Mouse (Mus musculus) cortical plate, adult 2 months (tissue): Measurements from ENCODE around the gene Ndufa12. TPM values are rescaled to one million over a fixed set of nuclear protein-coding genes. Genes with fewer than 3 reads are reported as not detected.

Source experiments
- H3K27ac ChIP-seq: fragments of 200-500 bp; 2 replicates; pipeline ENCODE4 v1.5.1; 2012; ENCODE audit warnings: low read length, control low read depth, inconsistent platforms; ENCODE audit not compliant: insufficient read depth
- H3K4me1 ChIP-seq: fragments of 200-500 bp; 2 replicates; pipeline ENCODE4 v1.6.1; 2011; ENCODE audit warnings: low read length; ENCODE audit not compliant: control insufficient read depth, insufficient read depth
- H3K4me3 ChIP-seq: fragments of 200-500 bp; 2 replicates; pipeline ENCODE4 v1.5.1; 2011; ENCODE audit warnings: mild to moderate bottlenecking, low read length, control low read depth; ENCODE audit not compliant: insufficient read depth
- CTCF ChIP-seq: fragments of 200-500 bp; IDR thresholded peaks from 2 replicates; pipeline ENCODE4 v1.5.1; 2011; ENCODE audit warnings: mild to moderate bottlenecking, control low read depth, low read length; ENCODE audit not compliant: insufficient read depth; ENCODE audit errors: extremely low read depth
- POLR2A ChIP-seq: fragments of 200-500 bp; IDR thresholded peaks from 2 replicates; pipeline ENCODE4 v1.6.1; 2011; ENCODE audit warnings: mild to moderate bottlenecking, low read length, control low read depth; ENCODE audit not compliant: insufficient read depth; ENCODE audit errors: extremely low read depth
- polyA plus RNA-seq: library from polyadenylated mRNA; depleted of rRNA; stranded (reverse); fragments of >200 nt; gene quantifications from 2 replicates; pipeline ENCODE4 v1.2.3, GENCODE M21; 2012; rRNA removed

Ndufa12 gene
- polyA plus RNA-seq, 1 experiment = 225 TPM

GRCm38 (mm10) chr10:94254766-94255165, 56.2 kb downstream of the Ndufa12 start:
- no peak overlapping the region for H3K4me3 ChIP-seq
- H3K4me1 ChIP-seq = no peaks in the 10 kb centered on the region
- no peak for TF ChIP-seq POLR2A
- no peak for TF ChIP-seq CTCF
- H3K27ac ChIP-seq = no peak overlapping the region

GRCm38 (mm10) chr10:94255744-94256143, 57.2 kb downstream of the Ndufa12 start:
- H3K4me1 ChIP-seq = no peaks in the 10 kb centered on the region
- no peak overlapping the region for H3K27ac ChIP-seq
- H3K4me3 ChIP-seq = no peak overlapping the region
- TF ChIP-seq CTCF (no peak), POLR2A (no peak)

DNA sequence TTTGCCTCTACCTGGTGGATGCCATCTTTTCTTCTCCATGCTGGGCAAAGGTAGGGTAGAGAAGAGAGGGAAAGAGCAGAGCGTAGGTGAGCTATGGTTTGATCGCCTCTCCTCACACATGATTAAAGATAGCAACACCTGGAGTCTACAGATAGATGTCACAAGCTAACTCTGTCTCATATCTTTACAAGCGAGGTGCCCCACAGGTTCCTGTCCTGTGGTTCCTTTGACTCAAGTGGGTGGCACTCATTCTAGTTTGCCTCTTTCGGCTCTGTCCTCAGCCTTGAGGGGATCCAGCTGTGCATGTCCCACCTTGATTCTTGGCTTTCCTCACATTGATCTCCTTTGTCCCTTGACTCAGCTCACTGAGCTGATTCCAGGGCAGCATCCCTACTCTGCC, 58.0 kb downstream of the Ndufa12 start:
- TF ChIP-seq CTCF (no peak), POLR2A (no peak)
- Histone ChIP-seq H3K4me3 (no peak overlapping the region), H3K4me1 (no peaks in the 10 kb centered on the region), H3K27ac (no peak overlapping the region)

- no peak overlapping the region for H3K27ac ChIP-seq
- H3K4me3 ChIP-seq = no peak overlapping the region
- H3K4me1 ChIP-seq = no peaks in the 10 kb centered on the region
- TF ChIP-seq POLR2A = no peak
These were observed 62.0 kb downstream of the Ndufa12 start for GRCm38 (mm10) chr10:94260544-94260943.

DNA sequence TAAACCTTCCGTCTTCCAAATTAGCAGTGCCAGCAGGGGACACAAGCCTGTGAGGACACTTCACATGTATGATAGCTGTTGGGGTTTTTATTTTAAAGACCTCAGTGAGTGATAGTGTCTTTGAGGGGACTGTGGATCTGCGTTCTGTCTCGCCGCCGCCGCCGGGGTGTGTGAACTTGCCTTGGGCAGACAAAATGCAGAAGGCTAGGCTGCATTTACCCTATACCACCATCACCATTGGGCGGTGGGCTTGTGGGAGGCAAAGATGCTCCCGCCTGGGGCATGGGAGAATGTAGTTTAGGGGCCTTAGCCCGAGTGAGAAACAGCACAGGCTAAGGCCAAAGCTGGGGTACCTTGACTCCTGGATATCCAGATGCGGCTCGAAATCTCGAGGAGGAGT, 64.1 kb downstream of the Ndufa12 start:
- H3K4me3 ChIP-seq = no peak overlapping the region
- no peaks in the 10 kb centered on the region for H3K4me1 ChIP-seq
- H3K27ac ChIP-seq = no peak overlapping the region
- TF ChIP-seq POLR2A (no peak), CTCF (no peak)

DNA sequence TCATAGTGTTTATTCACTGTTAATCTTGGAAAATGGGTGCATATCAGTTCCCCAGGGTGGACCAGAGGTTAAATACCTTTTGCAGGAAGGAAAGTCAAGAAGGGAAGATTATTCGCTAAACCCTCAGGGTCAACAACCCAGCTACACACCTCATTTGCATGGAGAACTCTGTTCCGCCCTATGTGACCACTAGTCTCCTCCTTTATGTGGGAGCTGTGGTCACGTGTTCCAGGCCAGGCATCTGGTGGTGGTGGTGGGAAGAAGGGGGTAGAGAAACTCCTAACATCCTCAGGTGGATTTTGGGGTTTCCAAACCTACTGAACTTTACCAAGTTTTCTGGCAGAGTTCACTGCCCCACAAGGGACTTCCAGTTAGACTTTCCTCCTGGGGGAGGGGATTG, 64.7 kb downstream of the Ndufa12 start:
- Histone ChIP-seq H3K27ac (no peak overlapping the region), H3K4me1 (no peaks in the 10 kb centered on the region), H3K4me3 (no peak overlapping the region)
- TF ChIP-seq CTCF (no peak), POLR2A (no peak)

GRCm38 (mm10) chr10:94265656-94266542, 67.4 kb downstream of the Ndufa12 start:
- H3K4me3 ChIP-seq = no peak overlapping the region
- TF ChIP-seq CTCF = no peak
- no peak for TF ChIP-seq POLR2A
- no peaks in the 10 kb centered on the region for H3K4me1 ChIP-seq
- H3K27ac ChIP-seq = no peak overlapping the region

Other genes with a start within 250 kb of the Ndufa12 start
- gene Vezt, start 162.9 kb upstream of the Ndufa12 start, polyA plus RNA-seq = 38.9 TPM in 2 replicates
- 5.7 and 5.8 TPM in 2 replicates for gene Fgd6, start 162.7 kb upstream of the Ndufa12 start, polyA plus RNA-seq
- 7.1 and 7.5 TPM in 2 replicates for gene Nr2c1, start 50.7 kb upstream of the Ndufa12 start, polyA plus RNA-seq
- gene Gm4792, start 100.0 kb downstream of the Ndufa12 start, polyA plus RNA-seq = not detected in 2 replicates
- 22.7 and 28.5 TPM in 2 replicates for gene Tmcc3, start 113.2 kb downstream of the Ndufa12 start, polyA plus RNA-seq